Mouse (Mus musculus) cerebellum, postnatal 36 days (tissue): ENCODE measurements around the gene Zfp750.

Experiments
- DNase-seq, 2 experiments: peaks; one replicate each; pipeline ENCODE4 v3.0.0; 2021 to 2022; ENCODE audit warnings: mixed read lengths in 2 of 2

Gene Zfp750

DNA sequence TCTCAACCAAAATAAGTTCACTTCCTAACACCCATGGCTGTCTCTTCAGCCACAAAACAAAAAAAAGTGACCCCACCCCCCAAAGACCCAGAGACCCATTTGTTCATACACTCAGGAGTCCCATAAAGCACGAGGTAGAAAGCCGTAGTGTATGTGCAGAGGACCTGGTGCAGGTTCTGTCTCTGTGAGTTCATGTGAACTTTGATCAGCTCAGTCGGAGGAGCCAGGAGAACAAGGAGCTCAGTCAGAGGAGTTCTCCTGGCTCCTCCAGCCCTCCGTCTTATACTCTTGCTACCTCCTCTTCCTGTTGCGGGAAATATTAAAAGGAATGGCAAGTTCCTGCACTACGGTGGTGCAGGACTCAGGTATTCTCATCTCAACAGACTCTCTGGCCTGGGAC is 51.7 kb downstream of the Zfp750 start:
- DNase-seq = no peak
